Mouse (Mus musculus) myocyte (in vitro differentiated cells): Measurements from ENCODE around the gene Pld5.

Experiments used
- CEBPB ChIP-seq: IDR thresholded peaks from 2 replicates; pipeline ENCODE4 v1.6.1; 2011; ENCODE audit warnings: mild to moderate bottlenecking, moderate library complexity; ENCODE audit not compliant: poor library complexity, insufficient read depth, severe bottlenecking
- E2F4 ChIP-seq: IDR thresholded peaks from one replicate; pipeline ENCODE4 v1.6.1; 2011; ENCODE audit warnings: mild to moderate bottlenecking, control low read depth, moderate library complexity; ENCODE audit not compliant: insufficient read depth
- MAX ChIP-seq: IDR thresholded peaks from one replicate; pipeline ENCODE4 v1.6.1; 2011; ENCODE audit warnings: low read depth, mild to moderate bottlenecking, control low read depth
- MYOD1 ChIP-seq, 3 experiments: IDR thresholded peaks; one replicate each; pipeline ENCODE4 v1.6.1; 2011; ENCODE audit warnings: control low read depth in 2 of 3, low read depth in 2 of 3, mild to moderate bottlenecking in 2 of 3, moderate library complexity in 1 of 3; ENCODE audit not compliant: insufficient read length in 2 of 3, control insufficient read depth in 1 of 3
- MYOG ChIP-seq, 3 experiments: IDR thresholded peaks; one replicate each; pipeline ENCODE4 v1.6.1; 2011; ENCODE audit warnings: control low read depth in 2 of 3, low read depth in 2 of 3, mild to moderate bottlenecking in 2 of 3; ENCODE audit not compliant: insufficient read length in 2 of 3, control insufficient read depth in 1 of 3, insufficient read depth in 1 of 3
- POLR2A ChIP-seq: IDR thresholded peaks from one replicate; pipeline ENCODE4 v1.6.1; 2011; ENCODE audit warnings: low read depth, mild to moderate bottlenecking, control low read depth, moderate library complexity; ENCODE audit not compliant: insufficient read length
- POLR2AphosphoS2 ChIP-seq: IDR thresholded peaks from one replicate; pipeline ENCODE4 v1.6.1; 2011; ENCODE audit warnings: low read depth, control low read depth; ENCODE audit not compliant: insufficient read length
- REST ChIP-seq: IDR thresholded peaks from one replicate; pipeline ENCODE4 v1.6.1; 2011; ENCODE audit warnings: mild to moderate bottlenecking, control low read depth, moderate library complexity; ENCODE audit not compliant: insufficient read depth, insufficient read length
- TCF3 ChIP-seq: IDR thresholded peaks from one replicate; pipeline ENCODE4 v1.6.1; 2011; ENCODE audit warnings: low read depth, control low read depth; ENCODE audit not compliant: insufficient read length
- USF1 ChIP-seq: IDR thresholded peaks from one replicate; pipeline ENCODE4 v1.6.1; 2011; ENCODE audit warnings: low read depth, mild to moderate bottlenecking, control low read depth, moderate library complexity

DNA sequence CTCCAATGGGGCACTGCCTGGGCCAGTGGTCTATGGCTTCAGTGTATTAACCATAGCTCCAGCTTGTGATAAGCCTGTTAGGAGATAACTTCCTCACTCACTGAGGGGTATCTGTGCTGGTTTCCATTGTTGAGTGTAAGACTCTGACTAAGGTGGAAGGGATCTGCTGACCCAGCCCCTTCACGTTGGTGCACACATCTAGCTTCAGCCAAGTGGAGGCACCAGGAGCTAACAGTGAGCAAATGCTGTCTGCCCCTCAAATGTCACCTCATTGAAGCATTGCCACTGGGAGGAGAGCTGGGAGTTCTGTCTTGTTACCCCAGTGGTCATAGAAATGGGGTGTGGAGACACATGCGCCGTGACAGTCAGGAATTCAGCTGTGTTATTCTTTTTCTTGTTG lies 336.4 kb downstream of the Pld5 start:
- TF ChIP-seq REST (no peak), POLR2A (no peak), USF1 (no peak), CEBPB (no peak), MYOD1 (IDR thresholded peaks at IDR 0.05; ENCODE audit: control insufficient read depth in 1 of 3, insufficient read length in 2 of 3, low read depth in 2 of 3) (no peak), E2F4 (no peak), MYOG (IDR thresholded peaks at IDR 0.05; ENCODE audit: control insufficient read depth in 1 of 3, insufficient read depth in 1 of 3, insufficient read length in 2 of 3, low read depth in 2 of 3) (no peak), TCF3 (no peak), MAX (no peak), POLR2AphosphoS2 (no peak)
